Mouse (Mus musculus) C2C12 (cell line): ENCODE data around the gene Tbce. TPM values are rescaled to one million over a fixed set of nuclear protein-coding genes. Genes with fewer than 3 reads are reported as not detected.
"Not testable (repeated sequence)": the region's sequence is repeated elsewhere in the genome, so short reads cannot be mapped to it uniquely, and the experiment has no call there.

Experiments
- H3K27me3 ChIP-seq: one replicate; pipeline ENCODE4 v1.6.1; 2011; ENCODE audit not compliant: control insufficient read depth, insufficient read depth, insufficient read length
- H3K36me3 ChIP-seq: one replicate; pipeline ENCODE4 v1.6.1; 2011; ENCODE audit not compliant: control insufficient read depth, insufficient read depth
- H3K4me3 ChIP-seq: one replicate; pipeline ENCODE4 v1.5.1; 2011; ENCODE audit warnings: mild to moderate bottlenecking, control low read depth; ENCODE audit not compliant: poor library complexity, insufficient read depth, severe bottlenecking
- H3K79me2 ChIP-seq: one replicate; pipeline ENCODE4 v1.6.1; 2011; ENCODE audit not compliant: control insufficient read depth, insufficient read depth
- H3K79me3 ChIP-seq: one replicate; pipeline ENCODE4 v1.6.1; 2011; ENCODE audit warnings: low read depth, control low read depth
- H3ac ChIP-seq: one replicate; pipeline ENCODE3; 2011; ENCODE audit warnings: low read depth; ENCODE audit not compliant: control insufficient read depth, insufficient read length
- CEBPB ChIP-seq: IDR thresholded peaks from one replicate; pipeline ENCODE4 v1.6.1; 2011; ENCODE audit warnings: low read depth, mild to moderate bottlenecking, control low read depth, moderate library complexity
- CTCF ChIP-seq: IDR thresholded peaks from one replicate; pipeline ENCODE4 v1.5.1; 2011; ENCODE audit not compliant: control insufficient read depth, insufficient read depth, insufficient read length
- FOSL1 ChIP-seq: IDR thresholded peaks from one replicate; pipeline ENCODE4 v1.8.0; 2011; ENCODE audit warnings: mild to moderate bottlenecking, low read length; ENCODE audit not compliant: poor library complexity, insufficient read depth, severe bottlenecking
- MAX ChIP-seq: IDR thresholded peaks from one replicate; pipeline ENCODE4 v1.6.1; 2011; ENCODE audit warnings: mild to moderate bottlenecking, control low read depth
- MYOD1 ChIP-seq: IDR thresholded peaks from one replicate; pipeline ENCODE4 v1.6.1; 2011; ENCODE audit warnings: low read depth; ENCODE audit not compliant: control insufficient read depth, insufficient read length
- MYOG ChIP-seq: IDR thresholded peaks from one replicate; pipeline ENCODE4 v1.6.1; 2011; ENCODE audit not compliant: control insufficient read depth, insufficient read length; ENCODE audit errors: extremely low read depth
- USF1 ChIP-seq: IDR thresholded peaks from one replicate; pipeline ENCODE4 v1.6.1; 2011; ENCODE audit warnings: low read depth, mild to moderate bottlenecking, control low read depth, moderate library complexity
- polyA plus RNA-seq: library from polyadenylated mRNA; unstranded; fragments of >200 nt; fragmentation: generic; extraction: Trizol; gene quantifications from one replicate; pipeline ENCODE4 v1.2.1, GENCODE M21; 2012; ENCODE audit warnings: missing spikeins

Gene Tbce
- polyA plus RNA-seq, 1 experiment = 17.2 TPM

DNA sequence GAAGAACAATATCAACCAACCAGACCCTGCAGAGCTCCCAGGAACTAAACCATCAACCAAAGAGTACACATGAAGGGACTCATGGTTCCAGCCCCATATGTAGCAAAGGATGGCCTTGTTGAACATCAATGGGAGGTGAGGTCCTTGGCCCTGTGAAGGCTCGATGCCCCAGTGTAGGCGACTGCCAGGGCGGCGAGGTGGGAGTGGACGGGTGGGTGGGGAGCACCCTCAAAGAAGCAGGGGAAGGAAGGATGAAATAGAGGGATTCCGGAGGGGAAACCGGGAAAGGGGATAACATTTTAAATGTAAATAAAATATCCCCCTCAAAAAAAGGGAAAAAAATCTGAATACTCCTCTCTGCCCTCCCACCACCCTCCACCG is 537 bp downstream of the Tbce start:
- H3K79me2 ChIP-seq = peaks cover 54% of the 10 kb centered on the region
- H3K27me3 ChIP-seq = no peaks in the 10 kb centered on the region
- peak overlapping the region; percentile 89 for H3ac ChIP-seq
- no peaks in the 10 kb centered on the region for H3K36me3 ChIP-seq
- no peak for TF ChIP-seq CEBPB
- no peak for TF ChIP-seq CTCF
- H3K4me3 ChIP-seq = peak overlapping the region; percentile 53
- peaks cover 46% of the 10 kb centered on the region for H3K79me3 ChIP-seq

DNA sequence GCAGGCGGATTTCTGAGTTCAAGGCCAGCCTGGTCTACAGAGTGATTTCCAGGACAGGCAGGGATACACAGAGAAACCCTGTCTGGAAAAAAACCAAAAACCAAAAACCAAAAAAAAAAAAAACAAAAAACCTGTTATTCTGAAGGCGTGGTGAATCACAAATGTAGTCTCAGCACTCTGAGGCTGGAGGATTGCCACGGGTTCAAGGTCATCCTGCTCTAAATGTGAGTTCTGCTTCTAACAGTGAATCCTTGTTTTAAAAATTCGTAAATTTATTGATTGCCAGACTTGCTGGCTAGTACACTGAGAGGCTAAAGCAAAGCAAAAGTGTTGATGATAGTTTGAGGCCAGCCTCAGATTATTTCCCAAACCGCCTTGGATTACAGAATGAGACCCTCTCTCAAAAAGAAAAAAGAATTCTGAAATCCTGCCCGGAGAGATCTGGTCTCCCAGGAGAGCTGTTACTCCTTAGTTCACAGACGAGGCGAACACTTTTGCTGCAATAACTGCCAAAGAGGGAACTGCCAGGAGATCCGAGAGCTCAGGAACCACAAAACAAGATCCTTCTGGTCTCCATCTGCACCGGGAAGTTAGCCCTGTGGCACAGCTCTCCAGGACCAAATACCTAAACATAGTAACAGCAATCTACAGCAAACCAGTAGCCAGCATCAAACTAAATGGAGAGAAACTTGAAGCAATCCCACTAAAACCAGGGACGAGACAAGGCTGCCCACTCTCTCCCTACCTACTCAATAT is 3.4 kb downstream of the Tbce start:
- H3K79me3 ChIP-seq = peaks cover 71% of the 10 kb centered on the region
- no peaks in the 10 kb centered on the region for H3K27me3 ChIP-seq
- no peak overlapping the region for H3ac ChIP-seq
- peaks cover 9% of the 10 kb centered on the region for H3K36me3 ChIP-seq
- no peak overlapping the region for H3K4me3 ChIP-seq
- H3K79me2 ChIP-seq = peaks cover 82% of the 10 kb centered on the region
- TF ChIP-seq CEBPB (no peak), MYOD1 (no peak), USF1 (no peak), FOSL1 (no peak), MYOG (no peak), MAX (no peak), CTCF (no peak)

DNA sequence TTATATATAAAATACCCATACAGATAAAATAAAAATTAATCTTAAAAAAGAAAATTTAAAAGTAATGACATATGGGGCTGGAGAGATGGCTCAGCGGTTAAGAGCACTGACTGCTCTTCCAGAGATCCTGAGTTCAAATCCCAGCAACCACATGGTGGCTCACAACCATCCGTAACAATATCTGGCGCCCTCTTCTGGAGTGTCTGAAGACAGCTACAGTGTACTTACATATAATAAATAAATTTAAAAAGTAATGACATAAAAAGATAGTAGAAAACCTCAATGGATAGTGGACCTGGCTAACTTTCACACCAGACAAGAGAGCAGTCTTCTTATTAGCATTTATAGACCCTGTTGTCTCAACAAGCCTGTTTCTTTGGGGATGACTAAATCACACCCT is 4.1 kb downstream of the Tbce start:
- H3K27me3 ChIP-seq, H3ac ChIP-seq, H3K4me3 ChIP-seq, H3K36me3 ChIP-seq: not testable (repeated sequence)
- peaks cover 89% of the 10 kb centered on the region for H3K79me2 ChIP-seq
- H3K79me3 ChIP-seq = peaks cover 78% of the 10 kb centered on the region

- peaks cover 15% of the 10 kb centered on the region for H3K36me3 ChIP-seq
Measured at GRCm38 (mm10) chr13:14034073-14034348, 5.4 kb downstream of the Tbce start.

DNA sequence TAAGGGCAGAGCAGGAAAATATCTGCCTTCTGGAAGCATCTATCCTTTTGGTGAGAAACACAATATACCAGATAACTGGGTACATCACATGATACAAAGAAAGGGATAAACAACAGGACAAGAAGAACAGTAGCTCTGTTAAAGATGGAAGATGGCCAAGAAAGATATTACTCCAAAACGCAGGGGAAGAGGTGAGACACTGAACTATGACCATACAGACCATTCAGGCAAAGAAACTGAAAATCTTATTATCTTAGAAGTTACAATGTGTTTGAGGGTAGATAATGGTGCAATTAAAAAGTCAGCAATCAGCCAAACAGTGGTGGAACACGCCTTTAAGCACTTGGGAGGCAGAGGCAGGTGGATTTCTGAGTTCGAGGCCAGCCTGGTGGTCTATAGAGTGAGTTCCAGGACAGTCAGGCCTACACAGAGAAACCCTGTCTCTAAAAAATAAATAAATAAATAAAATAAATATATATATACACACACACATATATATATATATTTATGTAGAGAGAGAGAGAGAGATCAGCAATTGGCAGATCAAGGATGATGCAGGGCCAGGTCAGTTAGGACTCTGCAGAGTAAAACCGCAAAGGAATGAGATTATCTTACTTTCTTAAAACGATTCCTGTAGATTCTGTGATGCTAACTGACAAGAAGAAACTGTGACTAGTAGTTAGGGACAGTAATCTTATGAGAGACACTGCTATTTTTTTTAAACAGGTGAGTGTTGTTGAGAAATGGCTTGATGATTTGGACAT is 5.9 kb downstream of the Tbce start:
- Histone ChIP-seq H3K36me3 (peaks cover 19% of the 10 kb centered on the region), H3K27me3 (no peaks in the 10 kb centered on the region), H3K4me3 (no peak overlapping the region), H3ac (no peak overlapping the region), H3K79me3 (peaks cover 74% of the 10 kb centered on the region), H3K79me2 (peaks cover 94% of the 10 kb centered on the region)
- no peak for TF ChIP-seq FOSL1
- TF ChIP-seq MYOG = no peak
- TF ChIP-seq USF1 = no peak
- no peak for TF ChIP-seq MAX

More at GRCm38 (mm10) chr13:14034073-14034348, 5.4 kb downstream of the Tbce start:
- Histone ChIP-seq H3K79me2 (peaks cover 99% of the 10 kb centered on the region), H3ac (no peak overlapping the region), H3K79me3 (peaks cover 80% of the 10 kb centered on the region), H3K4me3 (no peak overlapping the region), H3K27me3 (no peaks in the 10 kb centered on the region)
- TF ChIP-seq USF1 (peak; percentile 85), FOSL1 (no peak), CEBPB (no peak), MAX (no peak)

- H3K27me3 ChIP-seq = no peaks in the 10 kb centered on the region
Measured at GRCm38 (mm10) chr13:14026154-14026820, 13.2 kb downstream of the Tbce start.

More at GRCm38 (mm10) chr13:14026154-14026820, 13.2 kb downstream of the Tbce start:
- TF ChIP-seq FOSL1 (no peak), MYOD1 (no peak)
- Histone ChIP-seq H3K36me3 (peaks cover 42% of the 10 kb centered on the region), H3K79me3 (peaks cover 16% of the 10 kb centered on the region), H3K79me2 (peaks cover 22% of the 10 kb centered on the region), H3K4me3 (no peak overlapping the region), H3ac (no peak overlapping the region)
